Mouse (Mus musculus): ENCODE measurements at regions not wholly inside any gene's neighbourhood (a gene's known extent, or its start where the extent isn't known, plus 50 kb on each side); places are given as distances from the start of the nearest gene placed in this dataset.

GRCm38 (mm10) chr7:129155577-129155976 lies 101.3 kb upstream of the Plpp4 start:
- no peak for TF ChIP-seq CTCF (IDR thresholded peaks at IDR 0.05; ENCODE audit: borderline replicate concordance, insufficient read depth, low read length)
- no peak for TF ChIP-seq POLR2A (IDR thresholded peaks at IDR 0.05; ENCODE audit: low read depth, low read length)
